Mouse (Mus musculus): ENCODE measurements around the gene Tjp3. TPM values are rescaled to one million over a fixed set of nuclear protein-coding genes. Genes with fewer than 3 reads are reported as not detected.

Gene Tjp3
- total RNA-seq, 2 experiments from 2014 or later, result not detected

- peak; percentile 100 for DNase-seq (ENCODE audit: low spot score)
- intact Hi-C loops (cut with DNase I), result loop anchor here (2.0 kb wide), 1 partner anchor 28 kb away; the partner anchor contains the start of gene Pip5k1c
These were observed 29.4 kb upstream of the Tjp3 start, which contains the start of gene Cactin for GRCm38 (mm10) chr10:81320550-81321347. Cactin (plus strand) TSS chr10:81321103.

GRCm38 (mm10) chr10:81319741-81320549, 28.6 kb upstream of the Tjp3 start:
- intact Hi-C loops (cut with DNase I), result loop anchor here (2.0 kb wide), 1 partner anchor 27 kb away; the partner anchor contains the start of gene Pip5k1c
- no peak for DNase-seq (ENCODE audit: low spot score)

DNA sequence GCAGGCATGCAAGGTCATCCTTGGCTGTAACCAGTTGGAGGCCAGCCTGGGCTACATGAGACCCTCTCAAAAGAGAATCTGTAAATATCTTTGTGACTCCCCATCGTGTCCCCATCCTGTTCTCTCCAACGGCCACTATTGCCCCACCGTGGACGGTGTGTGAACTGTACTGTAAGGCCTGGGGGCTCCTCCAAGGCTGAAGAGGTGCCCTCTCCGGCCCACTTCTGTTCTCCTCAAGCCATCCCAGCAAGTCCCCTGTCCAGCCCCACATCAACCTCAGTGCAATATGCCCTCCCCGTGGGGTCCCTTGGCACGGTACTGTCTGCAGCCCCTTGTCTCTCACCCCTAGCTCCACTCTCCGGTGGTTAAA, 27.9 kb upstream of the Tjp3 start:
- intact Hi-C loops (cut with DNase I), result no loop called here
- no peak for DNase-seq (ENCODE audit: low spot score)

DNA sequence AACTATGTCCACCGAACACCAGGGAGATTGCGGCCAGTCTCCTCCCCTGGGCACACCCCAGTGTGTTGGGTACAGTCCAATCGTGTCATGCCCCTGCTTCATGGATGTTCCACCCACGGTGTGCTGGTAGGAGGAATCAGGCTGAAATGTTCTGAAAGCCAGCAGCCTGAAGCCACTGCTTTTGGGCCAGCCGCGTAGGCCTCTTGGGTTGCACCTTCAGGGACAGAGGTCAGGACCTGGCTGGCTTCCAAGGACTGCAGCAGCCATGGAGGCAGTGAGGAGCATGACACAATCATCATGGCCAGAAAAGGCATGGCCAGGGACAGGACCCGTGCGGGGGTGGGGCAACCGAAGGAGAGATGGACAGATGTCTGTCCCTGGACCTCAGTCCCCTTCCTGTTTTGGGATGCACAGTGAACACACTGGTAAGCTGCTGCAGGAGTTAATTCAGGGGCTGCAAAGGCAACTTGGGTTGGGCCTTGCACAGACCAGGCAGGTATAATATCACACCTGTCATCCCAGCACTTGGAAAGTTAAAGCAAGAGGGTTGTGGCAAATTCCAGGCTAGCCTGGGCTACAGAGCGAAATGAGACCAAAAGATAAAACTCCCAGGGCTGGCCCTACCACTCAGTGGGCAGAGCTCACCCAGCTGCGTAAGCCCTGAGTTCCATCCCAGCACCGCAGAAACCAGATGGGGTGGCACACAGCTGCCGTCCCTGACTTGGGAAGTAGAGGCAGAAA, 27.4 kb upstream of the Tjp3 start:
- intact Hi-C loops (cut with DNase I), result no loop called here
- DNase-seq (ENCODE audit: low spot score), result no peak

DNA sequence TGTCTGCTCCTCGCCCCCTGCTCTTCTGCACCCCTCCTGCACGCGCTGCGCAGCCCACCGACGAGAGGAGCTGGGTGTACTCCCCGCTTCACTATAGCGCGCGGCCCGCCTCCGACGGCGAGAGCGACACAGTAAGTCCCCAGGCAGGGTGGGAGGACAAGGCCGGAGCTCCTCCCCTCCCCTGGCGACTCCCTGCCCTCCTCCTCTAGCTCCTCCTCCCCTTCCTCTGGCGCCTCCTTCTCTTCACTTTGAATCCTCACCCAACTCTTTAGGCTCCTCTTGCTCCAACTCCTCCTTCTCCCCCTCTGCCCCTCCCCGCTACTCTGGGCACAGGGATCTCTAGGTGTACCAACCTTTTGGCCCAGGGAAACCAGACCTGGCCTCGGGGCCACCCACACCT, 25.9 kb upstream of the Tjp3 start:
- intact Hi-C loops (cut with DNase I), result no loop called here
- DNase-seq (ENCODE audit: low spot score), result no peak

DNA sequence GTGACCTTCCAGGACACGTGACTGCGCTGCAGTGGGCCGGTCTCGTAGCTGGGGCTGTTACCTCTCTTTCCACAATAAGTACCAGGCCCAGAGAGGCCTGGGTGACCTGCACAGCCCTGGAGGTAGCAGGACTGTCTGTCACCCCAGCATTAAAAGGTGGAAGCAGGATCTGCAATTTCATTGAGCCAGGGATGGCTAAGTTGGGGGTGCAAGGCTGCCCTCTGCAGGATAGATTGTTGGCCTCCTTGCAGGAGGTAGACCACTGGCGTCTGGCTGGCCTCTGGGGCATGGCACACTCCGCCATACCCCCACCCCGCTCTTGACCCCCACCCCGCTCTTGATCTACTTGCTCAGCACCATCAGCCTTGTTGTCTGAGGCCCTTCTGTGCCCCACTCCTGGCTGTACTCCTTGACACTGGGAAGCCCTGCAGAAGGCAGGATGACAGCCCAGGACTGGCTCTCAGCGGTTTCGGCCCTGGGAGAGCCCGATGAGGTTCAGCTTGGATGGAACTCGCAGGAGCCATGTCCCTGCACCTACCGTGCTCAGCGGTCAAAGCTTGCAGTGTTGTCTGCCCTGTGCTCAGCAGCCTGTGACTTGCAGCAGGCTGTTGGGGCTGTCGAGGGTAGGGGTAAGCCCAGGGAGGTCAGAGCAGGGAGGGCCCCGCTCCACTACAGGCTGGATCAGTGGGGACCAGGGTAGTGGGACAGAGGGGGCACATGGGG, 25.1 kb upstream of the Tjp3 start:
- no peak for DNase-seq (ENCODE audit: low spot score)
- intact Hi-C loops (cut with DNase I), result no loop called here

DNA sequence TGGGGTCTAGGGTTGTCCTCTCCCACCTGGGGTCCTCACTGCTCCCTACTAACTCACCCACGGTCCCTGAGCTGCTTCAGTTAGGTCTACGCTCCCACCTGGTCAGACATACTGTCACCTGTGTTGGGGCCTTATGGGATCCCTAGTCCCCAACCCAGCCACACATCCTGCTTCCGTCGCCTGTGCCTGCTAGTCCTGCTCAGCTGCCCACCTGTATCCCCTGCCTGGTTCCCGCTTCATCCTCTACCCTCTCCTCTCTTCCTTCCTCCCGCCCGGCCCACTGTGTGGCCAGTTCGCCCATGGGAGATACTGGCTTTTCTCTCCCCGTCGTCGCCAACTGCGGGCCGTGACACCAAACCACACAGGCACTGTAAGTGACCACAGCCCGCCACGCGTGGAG, 24.2 kb upstream of the Tjp3 start:
- intact Hi-C loops (cut with DNase I), result no loop called here
- no peak for DNase-seq (ENCODE audit: low spot score)

DNA sequence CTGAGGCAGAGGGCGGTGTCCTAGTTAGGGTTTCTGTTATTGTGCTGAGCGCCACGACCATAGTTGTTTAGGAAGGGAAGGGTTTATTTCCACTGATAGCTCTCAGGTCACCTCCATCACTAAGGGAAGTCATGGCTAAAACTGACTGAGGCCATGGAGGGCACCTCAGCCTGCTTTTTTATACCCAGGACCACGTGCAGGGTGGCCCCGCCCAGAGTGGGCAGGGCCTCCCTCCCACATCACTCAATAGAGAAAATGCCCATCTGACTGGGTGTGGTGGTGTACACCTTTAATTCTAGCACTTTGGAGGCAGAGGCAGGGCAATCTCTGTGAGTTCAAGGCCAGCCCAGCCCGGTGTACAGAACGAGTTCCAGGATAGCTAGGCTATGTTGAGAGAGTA, 22.8 kb upstream of the Tjp3 start:
- intact Hi-C loops (cut with DNase I), result no loop called here
- DNase-seq (ENCODE audit: low spot score), result no peak

- no peak for DNase-seq (ENCODE audit: low spot score)
- intact Hi-C loops (cut with DNase I), result no loop called here
These were observed 22.2 kb upstream of the Tjp3 start for GRCm38 (mm10) chr10:81313581-81313980.

- no peak for DNase-seq (ENCODE audit: low spot score)
- intact Hi-C loops (cut with DNase I), result no loop called here
These were observed 18.2 kb upstream of the Tjp3 start for GRCm38 (mm10) chr10:81309571-81309970.

DNA sequence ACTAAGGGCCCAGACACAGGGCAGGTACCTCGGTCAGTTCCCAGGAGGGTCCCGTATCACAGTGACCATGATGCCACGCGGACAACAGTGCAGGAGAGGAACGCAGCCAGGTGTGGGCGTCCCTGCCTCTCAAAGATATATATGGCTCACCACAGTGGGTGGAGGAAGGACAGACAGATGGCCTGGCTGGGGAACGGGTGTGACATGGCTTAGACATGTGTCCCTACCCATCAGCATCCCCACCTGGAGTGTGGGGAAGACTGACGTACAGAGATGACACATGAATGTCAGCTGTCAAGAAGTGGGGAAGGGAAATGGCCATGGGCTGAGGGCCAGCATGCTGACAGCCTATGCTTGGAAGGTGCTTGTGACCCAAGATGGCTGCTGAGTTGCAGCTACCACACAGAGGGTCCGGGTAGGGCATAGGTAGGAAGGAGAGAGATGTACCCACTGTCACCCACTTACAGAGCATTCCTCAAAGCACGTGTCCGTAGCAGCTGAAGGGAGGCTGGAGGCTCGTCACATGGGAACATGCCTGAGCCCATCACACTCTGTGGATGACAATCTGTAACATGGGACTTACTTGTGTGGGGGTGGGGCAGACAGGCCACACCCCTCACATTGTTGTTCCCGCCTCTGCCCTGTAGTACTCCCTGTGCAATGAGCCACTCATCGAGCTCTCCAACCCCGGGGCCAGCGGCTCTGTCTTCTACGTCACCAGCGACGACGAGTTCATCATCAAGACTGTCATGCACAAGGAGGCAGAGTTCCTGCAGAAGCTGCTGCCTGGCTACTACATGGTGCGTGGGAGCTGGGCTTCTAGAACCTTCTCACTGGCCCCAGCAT, 15.7 kb upstream of the Tjp3 start:
- intact Hi-C loops (cut with DNase I), result no loop called here
- no peak for DNase-seq (ENCODE audit: low spot score)

DNA sequence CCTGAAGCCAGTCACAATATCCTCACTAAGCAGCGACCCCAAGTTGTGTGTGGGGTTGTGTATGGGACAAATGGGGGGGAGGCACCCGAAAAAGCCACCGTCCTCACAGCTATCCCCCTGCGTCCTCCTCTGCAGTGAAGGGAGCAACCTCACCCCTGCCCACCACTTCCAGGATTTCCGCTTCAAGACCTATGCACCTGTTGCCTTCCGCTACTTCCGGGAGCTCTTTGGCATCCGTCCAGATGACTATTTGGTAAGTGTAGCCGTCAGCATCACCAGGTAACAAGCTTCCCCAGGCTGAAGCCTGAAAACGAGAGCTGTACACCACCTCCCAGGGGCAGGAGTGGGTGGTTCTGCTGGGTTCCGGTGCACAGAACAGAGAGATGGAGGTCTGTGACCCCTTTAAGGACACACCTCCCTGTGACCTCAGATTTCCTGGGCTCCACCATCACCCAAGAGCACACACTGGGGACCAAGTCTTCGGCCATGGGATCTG, 14.8 kb upstream of the Tjp3 start:
- intact Hi-C loops (cut with DNase I), result no loop called here
- DNase-seq (ENCODE audit: low spot score), result no peak

- intact Hi-C loops (cut with DNase I), result loop anchor here (1.0 kb wide), 1 partner anchor 16 kb away; no protein-coding TSS in a partner anchor
- no peak for DNase-seq (ENCODE audit: low spot score)
These were observed 14.3 kb upstream of the Tjp3 start for GRCm38 (mm10) chr10:81305663-81306062.

- intact Hi-C loops (cut with DNase I), result loop anchor here (1.0 kb wide), 1 partner anchor 15 kb away; no protein-coding TSS in a partner anchor
These were observed 13.3 kb upstream of the Tjp3 start for GRCm38 (mm10) chr10:81304597-81305238.

DNA sequence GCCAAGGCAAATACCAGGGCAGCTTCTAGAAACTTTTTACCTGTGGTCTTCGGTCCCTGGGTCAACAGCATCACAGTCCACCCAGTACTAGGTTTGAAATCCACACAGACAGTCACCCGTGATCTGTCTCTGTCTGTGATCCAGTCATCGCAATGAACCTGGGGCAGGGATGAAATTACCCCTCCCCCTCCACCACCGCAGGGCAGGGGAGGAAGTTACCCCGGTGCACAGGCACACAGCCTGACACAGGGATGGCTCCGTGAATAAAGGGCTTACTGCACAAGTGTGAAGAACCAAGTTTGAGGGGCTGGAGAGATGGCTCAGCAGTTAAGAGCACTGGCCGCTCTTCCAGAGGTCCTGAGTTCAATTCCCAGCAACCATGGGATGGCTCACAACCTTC, 12.4 kb upstream of the Tjp3 start:
- DNase-seq (ENCODE audit: low spot score), result no peak

More at GRCm38 (mm10) chr10:81304597-81305238, 13.3 kb upstream of the Tjp3 start:
- no peak for DNase-seq (ENCODE audit: low spot score)

GRCm38 (mm10) chr10:81303258-81303657, 11.9 kb upstream of the Tjp3 start:
- intact Hi-C loops (cut with DNase I), result no loop called here
- DNase-seq (ENCODE audit: low spot score), result no peak

More for the DNA sequence above, 12.4 kb upstream of the Tjp3 start:
- intact Hi-C loops (cut with DNase I), result no loop called here

GRCm38 (mm10) chr10:81302781-81303218, 11.4 kb upstream of the Tjp3 start:
- intact Hi-C loops (cut with DNase I), result no loop called here
- DNase-seq (ENCODE audit: low spot score), result no peak

DNA sequence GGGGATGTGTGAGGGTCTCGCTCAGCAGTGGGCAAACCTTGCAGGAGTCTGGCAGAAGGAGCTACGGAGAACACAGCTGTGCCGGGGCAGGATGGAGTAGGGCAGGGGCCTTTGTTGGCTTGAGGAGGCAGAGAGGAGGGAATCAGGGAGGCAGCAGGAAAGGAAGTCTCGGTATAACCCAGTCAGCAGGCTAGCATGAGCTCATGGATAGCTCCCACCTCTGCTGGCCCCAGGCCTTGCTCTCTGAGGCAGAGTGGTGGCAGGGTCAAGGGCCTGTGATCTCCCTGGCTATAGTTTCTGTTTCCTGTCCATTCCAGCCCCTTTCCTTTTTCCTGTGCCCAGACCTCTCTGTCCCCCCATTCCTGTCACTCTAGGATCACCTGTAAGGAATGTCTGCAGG, 10.9 kb upstream of the Tjp3 start:
- intact Hi-C loops (cut with DNase I), result no loop called here
- no peak for DNase-seq (ENCODE audit: low spot score)
